Mouse (Mus musculus): ENCODE data around the gene 4930595D18Rik. TPM values are rescaled to one million over a fixed set of nuclear protein-coding genes. Genes with fewer than 3 reads are reported as not detected.
A peak's percentile ranks its signal among the peaks of the same experiment; 100 is the strongest.

Gene 4930595D18Rik
- polyA plus RNA-seq (2014; fragmentation: Nextera tagmentation; extraction: Ambion mirVana), result not detected in 2 replicates

- H3K36me3 ChIP-seq (replicated peaks; ENCODE audit: control insufficient read depth, insufficient read depth, low read depth, low read length), result no peaks in the 10 kb centered on the region
- no peak within 1 kb of the TSS for H3K9ac ChIP-seq (replicated peaks; ENCODE audit: low read length)
- ATAC-seq (replicated peaks; ENCODE audit: insufficient number of reproducible peaks, low FRiP score, low TSS enrichment, low read depth) (no peak), DNase-seq (ENCODE audit: low spot score) (no peak)
- H3K27me3 ChIP-seq (ENCODE audit: control insufficient read depth, insufficient read depth, low read length), result no peaks in the 10 kb centered on the region
- H3K4me1 ChIP-seq (ENCODE audit: control insufficient read depth, insufficient read depth, low read length), result no peaks in the 10 kb centered on the region
- no peak within 1 kb of the TSS for H3K4me3 ChIP-seq (ENCODE audit: low read depth, low read length)
- no peak within 1 kb of the TSS for H3K27ac ChIP-seq (replicated peaks; ENCODE audit: low read depth, low read length)
- no peaks in the 10 kb centered on the region for H3K9me3 ChIP-seq (replicated peaks; ENCODE audit: control insufficient read depth, low read length)
- H3K4me2 ChIP-seq (ENCODE audit: low read depth, low read length), result no peak within 1 kb of the TSS
- 84% methylated on average over 5 of the region's 5 CpGs for WGBS
Measured at GRCm38 (mm10) chr12:111184476-111184875, at the start of gene 4930595D18Rik. TSS of gene 4930595D18Rik (minus strand) at chr12:111184491.

GRCm38 (mm10) chr12:111233798-111234197, 49.5 kb upstream of the 4930595D18Rik start:
- DNase-seq (ENCODE audit: low spot score), result no peak
- WGBS, result 95% methylated on average over 4 of the region's 4 CpGs
- no peak overlapping the region for H3K27ac ChIP-seq (replicated peaks; ENCODE audit: low read depth, low read length)

GRCm38 (mm10) chr12:111230793-111231192, 46.5 kb upstream of the 4930595D18Rik start:
- Histone ChIP-seq H3K9ac (replicated peaks; ENCODE audit: low read length) (no peak overlapping the region), H3K4me2 (ENCODE audit: low read depth, low read length) (no peak overlapping the region), H3K9me3 (replicated peaks; ENCODE audit: control insufficient read depth, low read length) (no peaks in the 10 kb centered on the region), H3K27ac (replicated peaks; ENCODE audit: low read depth, low read length) (no peak overlapping the region), H3K4me3 (ENCODE audit: low read depth, low read length) (no peak overlapping the region), H3K36me3 (replicated peaks; ENCODE audit: control insufficient read depth, insufficient read depth, low read depth, low read length) (no peaks in the 10 kb centered on the region), H3K4me1 (ENCODE audit: control insufficient read depth, insufficient read depth, low read length) (no peaks in the 10 kb centered on the region), H3K27me3 (ENCODE audit: control insufficient read depth, insufficient read depth, low read length) (no peaks in the 10 kb centered on the region)
- ATAC-seq (replicated peaks; ENCODE audit: insufficient number of reproducible peaks, low FRiP score, low TSS enrichment, low read depth), result no peak
- no peak for DNase-seq (ENCODE audit: low spot score)
- 76% methylated on average over 2 of the region's 2 CpGs for WGBS

More at GRCm38 (mm10) chr12:111233798-111234197, 49.5 kb upstream of the 4930595D18Rik start:
- H3K27me3 ChIP-seq (ENCODE audit: control insufficient read depth, insufficient read depth, low read length), result no peaks in the 10 kb centered on the region
- H3K4me3 ChIP-seq (ENCODE audit: low read depth, low read length), result no peak overlapping the region
- no peak for ATAC-seq (replicated peaks; ENCODE audit: insufficient number of reproducible peaks, low FRiP score, low TSS enrichment, low read depth)
- no peaks in the 10 kb centered on the region for H3K9me3 ChIP-seq (replicated peaks; ENCODE audit: control insufficient read depth, low read length)
- no peaks in the 10 kb centered on the region for H3K4me1 ChIP-seq (ENCODE audit: control insufficient read depth, insufficient read depth, low read length)
- no peaks in the 10 kb centered on the region for H3K36me3 ChIP-seq (replicated peaks; ENCODE audit: control insufficient read depth, insufficient read depth, low read depth, low read length)
- no peak overlapping the region for H3K9ac ChIP-seq (replicated peaks; ENCODE audit: low read length)
- no peak overlapping the region for H3K4me2 ChIP-seq (ENCODE audit: low read depth, low read length)

- H3K27me3 ChIP-seq (ENCODE audit: control insufficient read depth, insufficient read depth, low read length), result no peaks in the 10 kb centered on the region
- no peak overlapping the region for H3K27ac ChIP-seq (replicated peaks; ENCODE audit: low read depth, low read length)
- WGBS, result 92% methylated on average over 5 of the region's 5 CpGs
- no peak for ATAC-seq (replicated peaks; ENCODE audit: insufficient number of reproducible peaks, low FRiP score, low TSS enrichment, low read depth)
- DNase-seq (ENCODE audit: low spot score), result no peak
- H3K4me2 ChIP-seq (ENCODE audit: low read depth, low read length), result no peak overlapping the region
- H3K9ac ChIP-seq (replicated peaks; ENCODE audit: low read length), result no peak overlapping the region
- no peaks in the 10 kb centered on the region for H3K36me3 ChIP-seq (replicated peaks; ENCODE audit: control insufficient read depth, insufficient read depth, low read depth, low read length)
- no peaks in the 10 kb centered on the region for H3K4me1 ChIP-seq (ENCODE audit: control insufficient read depth, insufficient read depth, low read length)
- H3K4me3 ChIP-seq (ENCODE audit: low read depth, low read length), result no peak overlapping the region
- H3K9me3 ChIP-seq (replicated peaks; ENCODE audit: control insufficient read depth, low read length), result no peaks in the 10 kb centered on the region
Measured at GRCm38 (mm10) chr12:111228488-111228887, 44.2 kb upstream of the 4930595D18Rik start.

GRCm38 (mm10) chr12:111227410-111227809, 43.1 kb upstream of the 4930595D18Rik start:
- no peak overlapping the region for H3K9ac ChIP-seq (replicated peaks; ENCODE audit: low read length)
- WGBS, result 86% methylated on average over 4 of the region's 4 CpGs
- no peaks in the 10 kb centered on the region for H3K36me3 ChIP-seq (replicated peaks; ENCODE audit: control insufficient read depth, insufficient read depth, low read depth, low read length)
- H3K27ac ChIP-seq (replicated peaks; ENCODE audit: low read depth, low read length), result no peak overlapping the region
- no peaks in the 10 kb centered on the region for H3K9me3 ChIP-seq (replicated peaks; ENCODE audit: control insufficient read depth, low read length)
- DNase-seq (ENCODE audit: low spot score) (no peak), ATAC-seq (replicated peaks; ENCODE audit: insufficient number of reproducible peaks, low FRiP score, low TSS enrichment, low read depth) (no peak)
- H3K4me2 ChIP-seq (ENCODE audit: low read depth, low read length), result no peak overlapping the region
- H3K4me1 ChIP-seq (ENCODE audit: control insufficient read depth, insufficient read depth, low read length), result no peaks in the 10 kb centered on the region
- H3K27me3 ChIP-seq (ENCODE audit: control insufficient read depth, insufficient read depth, low read length), result no peaks in the 10 kb centered on the region
- no peak overlapping the region for H3K4me3 ChIP-seq (ENCODE audit: low read depth, low read length)

GRCm38 (mm10) chr12:111225197-111225780, 41.0 kb upstream of the 4930595D18Rik start:
- no peak overlapping the region for H3K27ac ChIP-seq (replicated peaks; ENCODE audit: low read depth, low read length)
- H3K4me1 ChIP-seq (ENCODE audit: control insufficient read depth, insufficient read depth, low read length), result no peaks in the 10 kb centered on the region
- H3K9me3 ChIP-seq (replicated peaks; ENCODE audit: control insufficient read depth, low read length), result no peaks in the 10 kb centered on the region; the same call in 1 of the 2 replicates
- H3K4me2 ChIP-seq (ENCODE audit: low read depth, low read length), result no peak overlapping the region
- WGBS, result 61% methylated on average over 10 of the region's 10 CpGs
- DNase-seq (ENCODE audit: low spot score), result peak; percentile 29
- no peaks in the 10 kb centered on the region for H3K36me3 ChIP-seq (replicated peaks; ENCODE audit: control insufficient read depth, insufficient read depth, low read depth, low read length)
- no peak overlapping the region for H3K9ac ChIP-seq (replicated peaks; ENCODE audit: low read length)
- ATAC-seq (replicated peaks; ENCODE audit: insufficient number of reproducible peaks, low FRiP score, low TSS enrichment, low read depth), result no peak
- no peak overlapping the region for H3K4me3 ChIP-seq (ENCODE audit: low read depth, low read length)
- no peaks in the 10 kb centered on the region for H3K27me3 ChIP-seq (ENCODE audit: control insufficient read depth, insufficient read depth, low read length)

GRCm38 (mm10) chr12:111218867-111219266, 34.6 kb upstream of the 4930595D18Rik start:
- ATAC-seq (replicated peaks; ENCODE audit: insufficient number of reproducible peaks, low FRiP score, low TSS enrichment, low read depth), result no peak
- Histone ChIP-seq H3K9me3 (replicated peaks; ENCODE audit: control insufficient read depth, low read length) (no peaks in the 10 kb centered on the region; the same call in 1 of the 2 replicates), H3K27me3 (ENCODE audit: control insufficient read depth, insufficient read depth, low read length) (no peaks in the 10 kb centered on the region), H3K4me2 (ENCODE audit: low read depth, low read length) (no peak overlapping the region), H3K36me3 (replicated peaks; ENCODE audit: control insufficient read depth, insufficient read depth, low read depth, low read length) (no peaks in the 10 kb centered on the region), H3K27ac (replicated peaks; ENCODE audit: low read depth, low read length) (no peak overlapping the region), H3K4me1 (ENCODE audit: control insufficient read depth, insufficient read depth, low read length) (no peaks in the 10 kb centered on the region), H3K9ac (replicated peaks; ENCODE audit: low read length) (no peak overlapping the region), H3K4me3 (ENCODE audit: low read depth, low read length) (no peak overlapping the region)
- no peak for DNase-seq (ENCODE audit: low spot score)
- 92% methylated on average over 6 of the region's 6 CpGs for WGBS

GRCm38 (mm10) chr12:111211729-111212128, 27.4 kb upstream of the 4930595D18Rik start:
- WGBS, result 81% methylated on average over 5 of the region's 5 CpGs
- no peak for DNase-seq (ENCODE audit: low spot score)
- H3K9ac ChIP-seq (replicated peaks; ENCODE audit: low read length), result no peak overlapping the region

More at GRCm38 (mm10) chr12:111211729-111212128, 27.4 kb upstream of the 4930595D18Rik start:
- Histone ChIP-seq H3K27ac (replicated peaks; ENCODE audit: low read depth, low read length) (no peak overlapping the region), H3K9me3 (replicated peaks; ENCODE audit: control insufficient read depth, low read length) (no peaks in the 10 kb centered on the region), H3K4me1 (ENCODE audit: control insufficient read depth, insufficient read depth, low read length) (no peaks in the 10 kb centered on the region), H3K36me3 (replicated peaks; ENCODE audit: control insufficient read depth, insufficient read depth, low read depth, low read length) (no peaks in the 10 kb centered on the region), H3K4me2 (ENCODE audit: low read depth, low read length) (no peak overlapping the region), H3K4me3 (ENCODE audit: low read depth, low read length) (no peak overlapping the region), H3K27me3 (ENCODE audit: control insufficient read depth, insufficient read depth, low read length) (no peaks in the 10 kb centered on the region)
- no peak for ATAC-seq (replicated peaks; ENCODE audit: insufficient number of reproducible peaks, low FRiP score, low TSS enrichment, low read depth)

All from embryonic facial prominence, embryonic 11.5 days (tissue).